Mouse (Mus musculus): Measurements from ENCODE around the gene Rnf227. TPM values are rescaled to one million over a fixed set of nuclear protein-coding genes. Genes with fewer than 3 reads are reported as not detected.
A peak's percentile ranks its signal among the peaks of the same experiment; 100 is the strongest.
"Not testable (repeated sequence)": the region's sequence is repeated elsewhere in the genome, so short reads cannot be mapped to it uniquely, and the experiment has no call there.

The Rnf227 gene
- total RNA-seq (2021): 100 to 1,000 TPM; 186 to 190 TPM
- long read RNA-seq, experiment 1, transcript Rnf227-201 (2 exons, 2,081 nt): major isoform, 419 of 432 reads
- long read RNA-seq, experiment 1, partial matches to known transcripts: 0 of 432 reads
- long read RNA-seq, experiment 1, other reads (novel, unspliced or antisense): 12 of 432 reads
- long read RNA-seq, experiment 2, transcript Rnf227-201 (2 exons, 2,081 nt): major isoform, 350 of 357 reads
- long read RNA-seq, experiment 2, partial matches to known transcripts: 0 of 357 reads
- long read RNA-seq, experiment 2, other reads (novel, unspliced or antisense): 6 of 357 reads

DNA sequence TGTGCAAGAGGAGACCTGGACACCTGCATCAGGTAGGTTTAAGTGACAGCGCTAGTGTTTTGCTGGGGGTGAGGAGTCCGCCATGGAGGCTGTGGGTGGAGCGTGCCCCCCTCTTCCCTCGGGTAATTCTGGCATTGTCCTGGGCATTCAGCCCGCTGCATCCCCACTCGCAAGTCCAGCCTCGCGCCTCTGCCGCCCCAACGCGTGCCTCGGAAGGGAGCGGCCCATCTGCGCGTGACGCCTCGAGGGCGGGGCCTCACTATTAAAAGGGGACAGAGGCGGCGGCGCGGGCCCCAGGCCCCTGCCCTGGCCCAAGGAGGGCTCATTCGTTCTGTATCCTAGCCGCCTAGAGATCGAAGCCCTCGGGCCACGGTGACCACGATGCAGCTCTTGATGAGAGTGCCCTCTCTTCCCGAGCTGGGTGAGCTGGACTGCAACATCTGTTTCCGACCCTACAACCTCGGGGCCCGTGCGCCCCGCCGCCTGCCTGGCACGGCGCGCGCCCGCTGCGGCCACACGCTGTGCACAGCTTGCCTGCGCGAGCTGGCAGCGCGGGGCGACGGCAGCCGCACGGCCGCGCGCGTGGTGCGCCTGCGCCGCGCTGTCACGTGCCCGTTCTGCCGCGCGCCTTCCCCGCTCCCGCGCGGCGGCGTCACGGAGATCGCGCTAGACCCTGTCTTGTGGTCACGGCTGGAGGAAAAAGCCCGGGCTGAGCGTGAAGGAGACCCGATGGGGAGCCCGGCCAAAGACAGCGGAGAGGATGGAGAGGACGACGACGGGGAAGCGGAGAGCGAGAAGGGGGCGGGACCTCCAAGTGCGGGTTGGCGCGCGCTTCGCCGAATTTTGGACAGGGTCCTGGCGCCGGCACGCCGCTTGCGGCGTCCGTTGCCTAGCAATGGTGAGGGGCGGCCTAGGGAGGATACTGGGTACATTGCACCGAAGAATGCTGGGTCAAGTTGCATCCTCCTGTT, at the start of gene Rnf227:
Rnf227 (plus strand) TSS at position 301 of the 971 bp plus-strand sequence.
- peak; percentile 67 to 84 for DNase-seq (ENCODE audit: low spot score in 2 of 2)

DNA sequence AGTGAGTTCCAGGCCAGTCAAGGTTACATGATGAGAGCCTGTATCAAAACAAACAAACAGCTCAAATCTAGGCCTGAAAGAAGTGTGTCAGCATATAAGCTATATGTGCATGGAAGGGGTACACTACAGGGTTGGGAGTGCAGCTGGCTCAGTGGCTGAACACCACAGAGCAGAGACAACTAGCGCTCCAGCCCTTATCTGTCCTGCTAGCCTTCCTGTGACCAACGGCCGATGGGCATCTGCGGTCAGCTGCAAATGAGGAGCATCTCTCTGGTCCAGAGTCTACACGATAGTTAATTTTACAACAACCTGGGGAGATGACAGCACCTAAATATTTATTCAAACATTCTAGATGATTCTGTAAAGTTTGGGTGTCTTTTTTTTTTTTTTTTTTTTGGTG, 49.1 kb upstream of the Rnf227 start:
- DNase-seq (ENCODE audit: low spot score in 2 of 2): no peak

DNA sequence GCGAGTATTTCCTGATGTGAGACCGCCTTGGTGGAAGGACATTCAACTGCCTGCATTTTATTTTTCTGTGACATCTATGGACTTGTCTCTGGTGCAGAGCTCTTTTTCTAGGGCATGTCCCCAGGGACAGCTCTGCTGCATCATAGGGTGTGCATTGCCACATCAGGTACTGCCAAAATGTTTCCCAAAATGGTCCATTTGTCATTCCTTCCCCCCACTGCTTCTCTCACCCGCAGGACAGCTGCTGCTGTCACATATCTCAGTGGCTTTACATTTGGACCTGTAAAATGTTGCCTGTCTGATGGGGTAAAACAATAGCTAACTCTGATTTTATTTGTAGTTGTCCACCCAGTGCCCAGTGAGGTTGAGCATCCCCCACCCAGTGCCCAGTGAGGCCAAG, 45.0 kb upstream of the Rnf227 start:
- peak; percentile 30 to 36 for DNase-seq (ENCODE audit: low spot score in 2 of 2)

- DNase-seq (ENCODE audit: low spot score in 2 of 2): peak; percentile 5 to 31
These were observed 42.5 kb upstream of the Rnf227 start for GRCm38 (mm10) chr11:69297799-69298198.

DNA sequence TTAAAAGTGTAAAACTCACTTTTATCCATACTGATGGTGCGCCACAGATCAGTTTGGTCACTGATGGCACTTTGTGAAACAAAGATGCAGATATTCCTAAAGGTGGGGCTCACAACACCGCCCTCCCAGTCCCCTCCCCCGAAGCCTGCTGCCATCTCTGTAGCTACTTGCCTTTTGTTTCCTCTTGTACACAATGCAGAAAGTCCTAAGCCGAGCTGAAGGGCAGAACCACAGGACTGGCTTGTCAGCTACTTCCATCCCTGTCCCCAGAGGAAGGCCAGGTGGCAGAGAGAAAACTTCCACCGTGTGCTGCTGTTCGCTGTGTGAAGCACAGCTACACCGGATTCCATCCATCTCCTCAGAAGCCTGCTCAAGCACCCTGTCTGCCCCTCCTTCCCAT, 42.0 kb upstream of the Rnf227 start:
- no peak for DNase-seq (ENCODE audit: low spot score in 2 of 2)

DNA sequence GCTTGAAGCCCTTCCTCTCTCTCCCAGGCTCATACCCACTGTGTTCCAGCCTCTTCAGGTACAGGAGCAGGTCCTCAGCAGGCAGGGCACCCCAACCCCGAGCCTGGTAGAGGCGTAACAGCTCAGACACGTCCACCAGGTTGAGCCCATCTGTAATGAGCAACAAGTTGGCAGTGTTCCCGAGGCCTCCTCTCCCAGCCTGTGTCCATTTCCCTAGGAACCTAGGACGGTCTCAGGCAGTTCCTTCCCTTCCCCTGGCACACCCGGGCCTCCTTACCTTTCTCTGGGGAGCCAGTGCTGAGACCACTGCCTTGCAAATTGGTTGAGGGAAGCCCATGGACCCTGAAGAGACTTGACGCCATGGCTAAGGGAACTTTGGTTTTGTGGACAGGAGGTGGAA, 37.4 kb upstream of the Rnf227 start:
- no peak for DNase-seq (ENCODE audit: low spot score in 2 of 2)

DNA sequence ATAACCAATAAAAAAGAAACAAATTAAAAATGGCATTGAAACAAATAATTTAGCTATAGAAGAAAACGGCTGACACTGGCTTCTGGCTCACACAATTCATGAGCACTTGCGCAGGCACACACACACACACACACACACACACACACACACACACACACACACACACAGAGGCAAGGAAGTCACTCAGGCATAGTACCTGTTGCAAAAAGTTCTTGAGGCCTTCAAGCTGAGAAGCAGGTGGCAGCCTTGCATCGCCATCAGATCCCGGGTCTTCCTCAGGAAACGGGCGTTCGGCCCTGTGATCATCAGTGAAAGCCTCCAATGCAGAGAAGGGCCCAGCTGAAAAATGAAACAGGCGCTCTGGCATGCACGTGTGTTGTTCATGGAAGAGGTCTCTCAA, 35.0 kb upstream of the Rnf227 start:
- DNase-seq (ENCODE audit: low spot score in 2 of 2): no peak

- DNase-seq (ENCODE audit: low spot score in 2 of 2): no peak
These were observed 34.2 kb upstream of the Rnf227 start for GRCm38 (mm10) chr11:69306039-69306438.

GRCm38 (mm10) chr11:69311266-69311665, 29.0 kb upstream of the Rnf227 start:
- no peak for DNase-seq (ENCODE audit: low spot score in 2 of 2)

GRCm38 (mm10) chr11:69316361-69316760, 23.9 kb upstream of the Rnf227 start:
- DNase-seq (ENCODE audit: low spot score in 2 of 2): no peak

DNA sequence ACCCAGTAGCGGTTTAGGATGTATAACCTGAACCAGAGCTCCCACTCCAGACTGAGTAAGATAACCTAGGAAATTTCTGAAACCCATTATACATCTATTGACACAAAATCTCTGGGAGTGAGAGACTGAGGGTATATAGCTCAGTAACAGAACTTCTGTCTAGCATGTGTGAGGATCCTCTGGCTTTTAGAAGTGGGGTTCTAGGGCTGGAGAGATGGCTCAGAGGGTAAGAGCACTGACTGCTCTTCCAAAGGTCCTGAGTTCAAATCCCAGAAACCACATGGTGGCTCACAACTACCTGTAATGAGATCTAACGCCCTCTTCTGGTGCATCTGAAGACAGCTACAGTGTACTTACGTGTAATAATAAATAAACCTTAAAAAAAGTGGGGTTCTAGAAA, 22.3 kb upstream of the Rnf227 start:
- DNase-seq (ENCODE audit: low spot score in 2 of 2): not testable (repeated sequence)

GRCm38 (mm10) chr11:69321580-69321979, 18.7 kb upstream of the Rnf227 start:
- no peak for DNase-seq (ENCODE audit: low spot score in 2 of 2)

DNA sequence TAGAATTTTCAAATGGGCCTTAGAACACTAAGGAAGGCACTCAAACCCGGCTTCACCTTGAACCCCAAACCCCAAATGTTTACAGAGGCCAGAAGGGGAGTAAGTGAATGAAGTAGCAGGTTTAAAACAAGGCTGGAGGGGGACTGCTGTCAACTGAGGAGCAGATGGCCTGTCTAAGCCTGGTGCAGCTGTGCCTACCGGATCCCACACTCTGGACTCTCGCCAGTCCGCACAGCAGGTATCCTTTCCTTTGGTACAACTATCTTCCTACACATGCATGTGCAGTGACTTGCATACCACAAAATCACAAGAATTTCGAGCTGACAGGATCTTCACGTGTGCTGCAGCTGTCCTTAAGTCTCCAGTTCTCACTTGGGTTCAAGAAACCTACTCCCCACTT, 18.3 kb upstream of the Rnf227 start:
- peak in 1 of 2 experiments; percentile 58 for DNase-seq (ENCODE audit: low spot score in 2 of 2)

DNA sequence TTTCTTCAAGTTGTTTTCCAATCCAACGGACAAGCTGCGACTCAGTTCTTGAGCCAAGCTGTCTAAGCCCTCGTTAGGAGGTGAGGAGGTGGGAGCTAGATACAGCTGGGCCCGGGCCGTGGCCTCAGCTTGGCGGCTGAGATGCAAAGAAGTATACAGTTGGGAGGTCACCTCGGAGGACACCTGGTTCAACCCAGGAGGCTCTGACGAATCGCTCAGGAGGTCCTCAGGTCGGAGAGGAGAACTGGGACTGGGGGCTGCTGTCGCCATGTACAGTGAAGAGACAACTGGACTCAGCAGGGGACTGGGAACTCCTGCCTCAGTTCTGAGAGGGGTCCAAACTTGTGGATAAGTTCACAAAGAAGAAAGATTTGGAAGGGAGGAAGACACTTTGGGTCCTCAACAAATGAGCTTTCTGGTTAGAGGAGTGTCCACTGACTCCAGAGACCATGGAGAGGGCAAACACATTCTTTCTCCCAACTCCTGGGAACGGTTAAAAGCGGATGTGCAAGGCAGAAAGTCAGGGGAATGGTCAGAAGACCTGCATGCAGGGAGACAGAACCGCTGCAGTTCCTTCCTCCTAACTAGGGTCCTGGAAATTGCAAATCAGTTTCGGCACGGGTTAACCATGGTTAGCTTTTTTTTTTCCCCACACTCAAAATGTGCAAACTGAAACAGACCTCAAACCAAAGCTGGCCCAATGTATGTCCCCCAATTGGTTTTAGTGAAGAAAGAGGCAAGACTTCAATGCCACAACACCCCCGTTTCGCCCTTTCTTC, 17.4 kb upstream of the Rnf227 start:
- DNase-seq (ENCODE audit: low spot score in 2 of 2): no peak

DNA sequence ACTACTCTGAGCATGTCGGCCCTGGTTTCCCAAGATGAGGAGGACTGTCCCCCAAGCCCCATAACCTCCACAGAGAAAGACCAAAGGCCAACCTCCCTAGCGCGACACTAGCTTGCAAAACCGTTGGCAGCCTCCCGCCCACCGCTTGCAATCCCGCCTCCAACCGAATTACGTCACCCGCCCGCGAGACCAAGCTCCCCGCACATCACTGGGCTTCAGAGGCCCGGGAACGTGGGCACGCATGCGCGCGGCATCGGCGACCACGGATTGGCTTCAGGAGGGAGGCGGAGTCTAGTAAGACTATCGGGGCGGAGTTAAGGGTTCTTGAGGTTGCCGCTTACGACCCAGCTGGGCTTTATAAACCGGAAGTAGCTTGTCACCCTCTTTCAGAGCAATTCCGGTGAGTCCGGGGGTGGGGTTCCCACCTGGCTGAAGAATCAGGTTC, 16.6 kb upstream of the Rnf227 start, which contains the start of the genes Cntrob and Trappc1:
Cntrob (minus strand) TSS at position 109 of the 445 bp plus-strand sequence.
Trappc1 (plus strand) TSS at position 314 of the 445 bp plus-strand sequence.
- peak; percentile 99 for DNase-seq (ENCODE audit: low spot score in 2 of 2)

DNA sequence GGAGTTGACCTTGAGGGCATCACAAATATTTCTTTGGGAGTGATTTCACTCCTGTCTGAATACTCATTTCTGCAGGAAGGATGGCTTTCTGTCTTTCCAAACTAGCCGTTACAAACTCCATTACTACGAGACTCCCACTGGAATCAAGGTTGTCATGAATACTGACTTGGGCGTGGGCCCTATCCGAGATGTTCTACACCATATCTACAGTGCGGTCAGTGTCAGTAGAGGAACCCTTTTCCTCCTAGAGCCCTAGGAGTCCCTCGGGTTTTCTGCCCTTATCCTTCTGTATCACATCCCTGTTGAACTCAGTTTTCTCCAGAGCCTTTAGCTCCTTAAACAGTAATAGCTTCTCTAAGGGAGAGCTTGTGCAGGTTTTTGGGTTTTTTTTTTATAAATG, 15.5 kb upstream of the Rnf227 start:
- no peak for DNase-seq (ENCODE audit: low spot score in 2 of 2)

GRCm38 (mm10) chr11:69325628-69326407, 14.4 kb upstream of the Rnf227 start, which contains the start of gene Kcnab3:
Gene Kcnab3, plus strand, starts transcription at chr11:69326258.
- DNase-seq (ENCODE audit: low spot score in 2 of 2): peak; percentile 77 to 85

DNA sequence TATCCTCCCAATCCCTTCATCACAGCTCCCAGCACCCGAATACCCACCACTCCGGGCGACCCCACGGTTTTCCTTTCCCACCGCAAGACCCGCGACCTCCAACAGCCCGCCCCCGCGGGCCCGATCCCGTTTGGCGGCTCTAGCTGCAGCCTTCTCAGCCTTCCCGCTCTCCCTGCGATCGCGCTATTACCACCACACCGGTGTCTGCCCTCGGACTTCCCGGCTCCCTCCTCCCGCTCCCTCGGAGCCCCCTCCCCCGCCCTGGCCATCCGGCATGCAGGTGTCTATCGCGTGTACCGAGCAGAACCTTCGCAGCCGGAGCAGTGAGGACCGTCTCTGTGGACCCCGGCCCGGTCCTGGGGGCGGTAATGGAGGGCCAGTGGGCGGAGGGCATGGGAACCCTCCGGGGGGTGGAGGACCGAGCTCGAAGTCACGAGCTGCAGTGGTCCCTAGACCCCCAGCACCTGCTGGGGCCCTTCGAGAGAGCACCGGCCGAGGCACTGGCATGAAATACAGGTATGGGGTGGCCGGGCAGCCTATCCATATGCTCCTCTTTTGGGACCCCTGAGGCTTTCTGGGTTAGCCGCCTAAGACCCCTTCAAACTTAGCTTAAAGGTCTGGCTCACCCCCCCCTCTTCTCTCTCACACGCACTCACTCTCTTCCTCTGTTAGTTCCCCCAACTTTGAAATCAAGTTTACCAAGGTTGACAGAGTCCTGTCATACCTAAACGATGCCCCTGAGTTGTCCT, 13.7 kb upstream of the Rnf227 start:
- no peak for DNase-seq (ENCODE audit: low spot score in 2 of 2)

- no peak for DNase-seq (ENCODE audit: low spot score in 2 of 2)
These were observed 13.2 kb upstream of the Rnf227 start for GRCm38 (mm10) chr11:69327157-69327442.

- DNase-seq (ENCODE audit: low spot score in 2 of 2): no peak
These were observed 12.6 kb upstream of the Rnf227 start for GRCm38 (mm10) chr11:69327648-69328047.

All from left cerebral cortex, adult 18-20 months (tissue).